Mouse (Mus musculus) liver, postnatal 0 days (tissue): ENCODE data around the gene Cd19.

Experiments
- CTCF ChIP-seq: sonication (generic); IDR thresholded peaks from 2 replicates; pipeline ENCODE4 v1.5.1; 2016; ENCODE audit warnings: antibody characterized with exemption, low read depth
- EP300 ChIP-seq: IDR thresholded peaks from 2 replicates; pipeline ENCODE4 v1.6.1; 2016; ENCODE audit warnings: antibody characterized with exemption, low read depth, mild to moderate bottlenecking

GRCm38 (mm10) chr7:126421756-126422155 is 7.1 kb upstream of the Cd19 start:
- TF ChIP-seq CTCF = no peak
- TF ChIP-seq EP300 = no peak
